Mouse (Mus musculus) right cerebral cortex, adult 18-20 months (tissue): ENCODE measurements at regions not wholly inside any gene's neighbourhood (a gene's known extent, or its start where the extent isn't known, plus 50 kb on each side); places are given as distances from the start of the nearest gene placed in this dataset.

Source experiments
- DNase-seq: peaks from one replicate; pipeline ENCODE4 v3.0.0; 2022; ENCODE audit warnings: mixed read lengths

DNA sequence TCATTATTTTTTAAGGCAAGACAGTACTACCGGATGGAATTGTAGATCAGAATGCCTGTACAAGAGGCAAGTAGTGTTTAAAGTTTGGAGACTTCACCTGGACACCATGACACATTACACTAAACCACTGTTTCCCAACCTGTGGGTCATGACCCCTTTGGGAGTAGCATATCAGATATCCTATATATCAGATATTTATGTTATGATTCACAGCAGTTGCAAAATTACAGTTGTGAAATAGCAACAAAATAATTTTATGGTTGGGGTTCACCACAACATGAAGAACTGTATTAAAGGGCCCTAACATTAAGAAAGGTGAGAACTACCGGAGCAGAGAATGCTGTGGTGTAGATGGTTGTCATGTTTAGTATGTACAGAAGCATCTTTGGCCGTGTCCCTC, 413.2 kb upstream of the Cd180 start:
- no peak for DNase-seq

DNA sequence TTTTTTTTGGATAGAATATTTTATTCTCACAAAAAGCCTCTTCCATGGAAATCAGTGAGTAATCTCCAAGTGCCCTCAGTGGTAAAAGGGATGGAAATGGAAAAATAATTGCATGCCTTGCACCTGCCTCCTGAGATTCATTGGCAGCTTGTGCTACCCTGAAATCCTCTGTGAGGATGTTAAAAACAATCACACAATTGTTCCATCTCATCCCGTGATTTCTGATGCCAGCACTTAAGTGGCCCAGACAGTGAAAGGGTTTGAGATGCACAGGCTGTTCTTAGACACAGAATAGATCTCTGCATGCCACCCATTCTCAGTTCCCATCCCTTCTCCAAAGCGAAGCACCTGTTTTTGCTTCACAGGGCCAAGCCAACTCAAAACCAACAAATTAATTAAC, 398.9 kb upstream of the Cd180 start:
- no peak for DNase-seq

DNA sequence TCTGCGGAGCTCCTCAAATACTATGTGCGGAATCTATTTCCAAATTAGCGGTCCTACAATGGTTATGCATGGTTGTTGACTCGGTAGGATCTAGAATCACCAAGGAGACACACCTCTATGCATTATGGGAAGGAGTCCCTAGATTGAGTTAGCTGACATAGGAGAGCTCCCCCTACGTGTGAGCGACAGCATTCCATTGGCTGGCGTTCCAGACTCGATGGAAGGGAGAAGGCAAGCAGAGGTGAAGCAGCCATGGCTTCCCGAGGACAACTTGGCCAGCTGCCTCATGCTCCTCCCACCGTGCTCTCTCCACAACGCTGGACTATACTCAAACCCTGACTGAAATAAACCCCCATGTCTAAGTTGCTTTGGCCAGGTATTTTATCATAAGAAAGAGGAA, 398.3 kb upstream of the Cd180 start:
- no peak for DNase-seq

DNA sequence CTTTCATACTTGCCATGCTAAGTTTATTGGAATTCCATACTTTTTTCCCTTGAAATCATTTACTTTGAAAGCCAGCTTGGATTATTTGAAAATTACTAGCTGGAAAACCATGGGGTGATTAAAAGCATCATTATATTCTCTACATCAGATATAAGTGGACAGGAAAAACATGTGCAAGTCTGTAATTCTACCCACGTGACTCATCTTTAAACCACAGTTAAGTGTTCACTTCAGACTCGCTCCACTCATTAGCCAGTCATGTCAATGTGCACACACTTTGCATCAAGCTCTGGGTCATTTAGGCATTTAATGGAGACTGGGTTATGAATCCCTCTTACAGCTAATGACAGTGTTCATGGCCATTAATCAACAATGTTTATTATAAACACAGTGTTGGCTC, 385.4 kb upstream of the Cd180 start:
- no peak for DNase-seq

DNA sequence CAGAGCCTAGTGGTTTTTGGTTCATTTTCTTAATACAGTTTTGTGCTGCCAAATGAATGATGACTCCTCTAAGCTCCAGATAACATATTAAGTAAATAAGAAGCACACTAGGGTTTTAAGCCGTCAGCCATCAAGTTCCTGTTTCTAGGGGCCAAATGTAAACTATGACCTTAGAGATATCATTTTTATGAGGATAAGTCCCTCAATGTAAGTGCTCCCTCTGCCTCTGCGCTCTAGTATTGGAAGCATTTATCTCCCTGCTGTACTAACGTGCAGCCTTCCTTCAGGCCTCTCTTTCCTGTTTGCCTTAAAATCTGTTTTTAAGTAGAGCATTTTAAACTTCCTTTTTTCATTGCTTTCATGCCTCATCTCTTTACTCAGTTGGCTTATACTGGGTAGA, 381.3 kb upstream of the Cd180 start:
- no peak for DNase-seq

DNA sequence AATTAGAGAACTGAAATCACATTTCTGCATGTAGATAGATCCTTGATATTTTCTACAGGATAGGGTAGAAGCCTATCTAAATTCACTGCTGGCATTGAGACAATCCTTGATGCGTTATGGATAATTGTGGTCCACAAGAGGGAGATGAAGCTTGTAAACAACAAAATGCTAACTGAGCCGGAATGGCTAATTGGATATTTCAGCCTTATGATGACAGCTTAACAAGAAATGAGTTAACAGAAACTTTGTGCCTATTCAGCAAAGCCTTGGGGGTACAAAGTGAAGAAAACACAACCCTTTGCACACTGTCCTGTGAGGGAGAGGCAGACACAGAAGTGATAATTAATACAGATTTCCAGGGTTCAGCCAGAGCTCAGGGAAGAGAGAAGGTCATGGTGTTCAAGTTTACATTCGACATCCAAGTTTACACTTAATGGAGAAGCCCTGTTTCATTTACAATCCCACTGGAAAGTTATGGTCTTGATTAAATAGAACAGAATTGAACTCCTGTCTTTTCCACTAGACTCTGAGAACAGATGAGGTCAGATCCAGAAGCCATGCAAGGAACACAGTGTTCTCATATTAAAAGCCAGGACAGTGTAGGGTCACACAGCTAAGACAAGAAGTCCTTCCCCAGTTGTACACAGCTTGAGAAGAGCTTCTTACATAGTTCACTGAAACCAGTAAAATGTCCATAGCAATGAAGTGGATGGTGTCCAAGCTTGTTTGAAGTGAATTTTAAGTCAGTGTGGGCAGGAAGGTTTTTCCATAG, 377.3 kb upstream of the Cd180 start:
- no peak for DNase-seq

DNA sequence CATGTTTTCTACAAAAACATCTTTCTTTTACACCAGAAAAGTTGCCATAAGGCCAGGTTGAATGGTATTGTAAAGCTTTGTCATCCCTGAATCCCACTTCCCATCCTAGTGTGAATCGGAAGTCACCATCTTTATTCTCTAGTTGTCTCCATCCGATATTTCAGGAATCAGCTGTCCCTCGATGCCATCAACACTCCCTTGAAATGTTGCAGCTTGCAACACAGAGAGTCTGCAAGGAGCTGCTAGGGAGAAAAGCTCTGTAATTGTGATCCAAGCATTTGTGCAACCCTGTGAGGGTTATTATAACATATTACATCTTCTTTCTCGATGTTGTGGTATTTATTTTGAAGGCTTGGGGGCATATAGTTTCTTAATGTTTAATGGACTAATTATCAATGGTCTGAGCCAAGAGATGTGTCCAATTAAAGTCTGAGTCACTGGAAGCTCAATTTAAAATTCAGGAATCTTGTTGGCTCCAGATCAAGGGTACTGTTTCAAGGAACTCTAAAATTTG, 374.4 kb upstream of the Cd180 start:
- no peak for DNase-seq

DNA sequence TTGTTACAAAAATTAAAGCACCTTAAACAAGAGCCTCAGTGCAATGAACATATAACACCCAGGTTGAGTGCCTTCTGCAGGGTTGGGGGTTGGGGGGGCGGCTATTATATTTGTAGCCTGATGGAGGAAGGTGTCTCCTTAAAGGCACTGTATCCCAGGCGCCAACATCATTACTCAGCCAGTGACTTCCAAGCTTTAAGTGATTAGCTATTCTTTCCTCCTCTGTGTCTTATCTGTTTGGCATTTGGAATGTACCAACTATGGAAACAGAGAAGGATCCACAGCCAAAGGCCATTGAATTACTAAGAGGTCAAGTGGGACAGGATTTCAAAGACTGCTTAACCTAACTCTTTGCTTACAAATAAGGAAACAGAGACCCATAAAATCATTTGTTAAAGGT, 373.9 kb upstream of the Cd180 start:
- DNase-seq: no peak

DNA sequence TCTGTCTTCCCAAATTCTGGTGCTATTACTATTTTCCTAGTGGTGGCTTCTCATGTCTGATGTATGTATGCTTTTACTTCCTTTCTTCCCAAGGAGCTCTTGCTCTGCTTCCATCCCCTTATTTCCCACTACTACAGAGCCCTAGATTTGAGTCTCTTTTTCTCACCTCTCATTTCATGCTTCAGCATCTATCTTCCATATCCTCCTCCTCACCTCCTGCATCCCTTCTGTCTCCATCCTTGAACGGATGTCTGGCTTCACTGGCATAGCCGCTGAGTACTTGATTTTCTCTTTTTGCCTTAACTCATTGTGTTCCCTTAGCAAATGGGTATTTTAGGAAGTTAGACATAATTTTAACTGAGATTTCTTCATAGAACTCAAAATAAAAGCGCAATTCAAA, 369.5 kb upstream of the Cd180 start:
- DNase-seq: peak; percentile 58

DNA sequence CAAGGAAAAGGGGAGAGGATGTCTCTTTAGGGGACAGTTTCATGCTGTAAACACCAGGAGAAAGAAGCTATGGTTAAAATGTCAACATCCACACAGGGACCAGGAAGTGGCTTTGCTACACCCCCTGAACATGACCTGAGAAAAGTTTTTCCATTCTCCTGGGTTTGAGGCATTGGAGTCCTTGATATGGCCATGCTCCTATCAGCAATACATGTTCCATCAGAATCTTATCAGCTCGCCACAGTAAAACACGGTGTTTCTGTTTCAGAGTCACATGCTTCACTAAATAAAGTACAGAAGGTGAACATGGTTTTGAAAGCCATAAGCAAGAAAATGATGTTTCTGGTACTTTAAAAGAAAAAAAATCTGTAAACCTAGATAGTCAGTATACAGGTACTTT, 367.4 kb upstream of the Cd180 start:
- DNase-seq: no peak

DNA sequence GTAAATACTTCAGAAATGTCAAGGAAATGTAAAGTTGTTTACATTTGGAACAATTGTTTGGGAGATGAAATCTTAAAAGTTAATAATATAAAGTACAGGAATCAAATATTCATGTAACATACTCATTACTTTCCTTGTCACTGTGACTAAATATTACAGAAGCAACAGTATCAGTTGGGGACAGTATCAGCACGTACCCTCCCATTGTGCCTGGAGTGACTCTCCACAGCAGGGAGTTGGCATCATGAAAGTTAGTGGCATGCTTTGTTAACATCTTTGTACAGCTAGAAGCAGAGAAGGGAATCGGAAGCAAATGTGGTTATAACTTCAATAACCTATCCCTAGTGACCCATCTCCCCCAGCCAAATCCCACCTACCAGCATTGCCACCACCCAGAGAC, 366.8 kb upstream of the Cd180 start:
- DNase-seq: no peak

DNA sequence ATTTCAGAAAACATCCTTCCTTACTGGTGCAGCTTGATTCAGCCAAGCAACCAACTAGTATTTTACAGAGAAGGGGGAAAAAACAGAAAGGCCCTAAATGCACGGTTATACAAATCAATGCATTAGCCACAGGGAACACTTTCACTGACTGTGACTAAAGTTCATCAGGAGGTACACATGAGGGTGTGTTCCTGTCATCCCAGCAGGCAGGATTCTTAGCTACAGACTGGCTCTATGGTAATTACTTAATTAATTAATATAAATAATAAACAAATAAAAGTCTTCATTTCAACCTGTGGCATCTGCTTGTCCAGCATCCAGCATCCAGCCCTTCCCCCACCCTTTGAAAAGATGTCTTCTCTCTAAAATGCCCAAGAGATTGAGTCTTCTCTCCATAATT, 359.7 kb upstream of the Cd180 start:
- no peak for DNase-seq

DNA sequence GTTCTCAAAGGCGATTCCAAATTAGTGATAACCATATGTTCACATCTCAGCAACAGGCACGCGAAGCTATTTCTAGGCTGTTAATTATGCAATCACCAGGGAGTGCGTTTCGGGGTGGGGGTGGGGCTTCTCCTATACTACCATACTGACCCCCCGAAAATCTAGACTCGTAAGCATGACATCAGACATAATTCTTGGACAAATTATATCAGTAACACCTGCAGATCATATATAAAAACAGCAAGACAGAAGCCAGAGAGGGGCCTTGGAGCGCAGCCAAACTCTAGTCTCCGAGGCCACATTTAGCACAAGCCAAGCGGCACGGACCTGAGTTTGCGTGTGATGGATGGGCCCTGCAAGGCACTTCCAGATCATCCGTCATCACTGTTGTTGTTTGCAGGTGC, 359.2 kb upstream of the Cd180 start:
- peak; percentile 24 for DNase-seq

DNA sequence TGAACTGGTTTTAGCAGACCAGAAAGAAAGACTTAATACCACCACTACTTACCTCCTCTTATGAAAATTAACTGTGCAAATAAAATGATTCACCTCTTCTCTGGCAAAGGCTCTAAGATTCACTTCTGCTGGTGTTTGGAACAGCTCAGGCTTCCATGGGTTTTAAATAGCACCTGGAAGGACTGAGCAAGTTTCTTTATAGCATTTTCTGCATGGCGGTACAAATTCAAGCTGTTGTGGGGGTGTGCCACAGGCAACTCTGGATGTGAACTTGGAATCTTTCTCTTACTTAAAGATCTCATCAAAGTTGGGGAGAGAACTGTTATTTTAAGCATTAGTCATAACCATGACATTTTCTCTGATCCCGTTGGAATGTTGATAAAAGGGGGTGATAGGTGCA, 350.1 kb upstream of the Cd180 start:
- peak; percentile 60 for DNase-seq

DNA sequence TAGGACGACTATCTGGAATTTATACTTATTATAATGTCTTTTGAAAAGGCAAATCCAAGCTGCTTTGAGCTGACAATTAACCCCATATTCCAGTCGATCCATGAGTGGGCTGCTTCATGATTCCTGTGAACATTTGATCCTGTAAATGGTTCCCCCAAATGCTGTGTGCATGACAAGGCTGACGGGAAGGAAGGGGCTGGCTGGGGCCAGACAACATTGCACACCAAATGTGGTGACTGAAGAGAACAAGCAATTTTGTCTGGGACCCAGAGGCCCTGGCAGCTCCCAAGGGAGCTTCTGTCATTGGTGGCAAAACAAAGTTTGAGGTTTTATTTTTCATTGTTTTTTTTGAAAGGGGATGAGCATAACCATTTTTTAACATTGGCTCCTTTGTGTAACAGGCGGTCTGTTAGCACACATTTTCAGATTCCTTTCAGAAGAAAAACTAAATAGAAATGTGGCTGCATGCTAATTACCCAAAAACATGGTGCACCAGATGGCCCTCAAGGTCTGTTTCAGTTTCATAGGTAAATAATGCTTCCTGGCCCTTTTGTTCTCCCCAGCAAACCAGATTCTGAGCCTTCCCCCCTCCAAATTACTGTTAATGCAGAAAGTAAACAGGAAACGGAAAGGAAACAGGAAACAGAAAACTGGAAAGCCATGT, 348.6 kb upstream of the Cd180 start:
- DNase-seq: peak; percentile 12

DNA sequence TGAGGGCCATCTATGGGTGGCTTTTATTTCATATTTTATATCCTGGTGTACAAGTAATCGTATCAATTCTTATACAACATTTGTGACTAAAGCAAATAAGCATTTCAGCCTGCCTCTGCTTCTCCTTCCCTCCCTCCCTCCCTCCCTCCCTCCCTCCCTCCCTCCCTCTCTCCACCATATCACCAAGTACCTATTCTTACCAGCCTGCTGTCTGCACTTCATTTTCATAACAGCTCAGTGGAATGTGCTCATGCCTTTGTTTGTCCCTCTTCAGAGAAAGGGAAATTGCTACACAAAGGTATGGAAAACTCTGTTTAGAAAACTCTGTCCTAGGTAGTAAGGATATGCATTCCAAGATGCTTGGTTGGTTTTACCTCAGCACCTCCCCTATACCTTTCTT, 343.9 kb upstream of the Cd180 start:
- no peak for DNase-seq

DNA sequence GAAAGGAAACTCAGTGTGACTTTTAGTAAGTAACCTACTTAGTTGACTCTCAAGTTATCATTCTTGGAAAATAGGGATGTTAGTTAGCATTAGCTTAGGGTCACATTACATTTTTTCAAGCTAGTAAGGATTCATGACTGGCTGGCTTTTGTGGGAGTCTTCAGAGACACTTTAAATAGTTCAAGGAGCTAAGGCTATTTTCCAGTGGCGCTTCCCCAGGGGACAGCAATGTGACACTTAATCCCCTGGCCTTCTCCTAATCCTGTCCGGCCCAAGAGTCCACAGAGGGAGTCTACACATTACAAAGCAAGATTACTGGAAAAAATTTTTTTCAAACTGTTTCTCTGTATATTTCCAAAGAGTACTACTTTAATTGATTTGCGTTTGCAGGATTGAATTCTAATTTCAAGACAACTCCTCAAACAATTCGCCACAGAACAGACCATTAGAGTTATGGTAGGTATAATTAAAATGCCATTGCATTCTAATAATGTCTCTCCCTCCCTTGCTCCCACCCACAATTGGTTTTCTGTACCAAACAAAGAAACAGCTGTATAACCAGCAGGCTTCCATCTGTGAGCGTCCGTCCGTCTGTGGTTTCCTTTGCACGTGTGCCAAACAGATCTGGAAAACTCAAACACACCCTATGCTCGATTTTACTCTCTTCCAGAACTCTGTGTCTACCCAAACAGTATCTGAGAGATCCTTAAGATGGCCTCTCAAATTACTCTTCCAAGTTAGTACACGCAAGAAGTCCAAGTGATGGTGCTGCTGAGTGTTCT, 341.1 kb upstream of the Cd180 start:
- no peak for DNase-seq

DNA sequence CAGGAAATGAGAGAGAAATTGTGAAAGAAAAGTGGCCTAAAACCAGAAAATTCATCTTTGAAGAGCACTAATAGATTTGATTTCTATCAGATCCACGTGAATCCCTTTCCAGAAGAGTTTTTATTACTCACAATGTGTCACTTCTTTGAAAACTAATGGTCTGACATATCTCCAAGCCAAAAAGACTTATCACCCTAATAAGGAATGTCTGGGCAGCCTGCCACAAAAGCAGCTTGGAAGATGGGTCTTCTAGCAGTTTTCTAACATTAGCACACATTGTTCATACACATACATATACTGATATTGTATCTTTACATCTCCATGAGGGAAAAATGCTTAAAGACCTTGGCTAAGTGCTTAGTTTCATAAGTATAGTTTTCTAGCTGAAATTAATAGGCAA, 337.8 kb upstream of the Cd180 start:
- no peak for DNase-seq

DNA sequence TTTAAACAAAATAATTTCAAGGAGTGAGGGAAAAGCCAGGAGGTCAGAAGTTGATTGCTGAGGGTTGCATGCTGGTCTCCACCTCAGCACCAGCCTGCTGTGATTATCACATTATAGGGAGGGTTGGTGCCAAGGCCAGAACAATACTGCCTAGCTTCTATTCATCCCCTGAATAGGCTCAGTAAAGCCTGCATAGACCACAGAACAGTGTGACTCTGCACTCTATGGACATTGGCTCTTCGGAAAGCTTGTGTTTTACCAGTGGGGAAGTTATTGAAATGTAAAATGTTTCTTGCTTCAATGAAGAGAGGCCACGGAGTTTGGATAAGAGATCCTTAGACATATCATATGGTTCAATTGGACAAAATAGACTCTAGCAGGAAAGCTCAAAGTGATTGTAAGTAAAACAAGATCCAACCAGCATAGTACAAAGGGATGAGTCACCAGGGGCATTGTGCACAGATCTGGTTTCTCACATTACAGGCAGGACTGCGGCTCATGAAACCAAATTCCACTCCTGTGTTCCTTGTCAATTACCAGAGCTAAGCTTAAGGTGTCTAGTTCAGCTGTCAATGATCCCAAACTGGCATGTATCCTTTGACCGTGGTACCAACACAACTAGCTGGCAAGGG, 320.8 kb upstream of the Cd180 start:
- DNase-seq: no peak

DNA sequence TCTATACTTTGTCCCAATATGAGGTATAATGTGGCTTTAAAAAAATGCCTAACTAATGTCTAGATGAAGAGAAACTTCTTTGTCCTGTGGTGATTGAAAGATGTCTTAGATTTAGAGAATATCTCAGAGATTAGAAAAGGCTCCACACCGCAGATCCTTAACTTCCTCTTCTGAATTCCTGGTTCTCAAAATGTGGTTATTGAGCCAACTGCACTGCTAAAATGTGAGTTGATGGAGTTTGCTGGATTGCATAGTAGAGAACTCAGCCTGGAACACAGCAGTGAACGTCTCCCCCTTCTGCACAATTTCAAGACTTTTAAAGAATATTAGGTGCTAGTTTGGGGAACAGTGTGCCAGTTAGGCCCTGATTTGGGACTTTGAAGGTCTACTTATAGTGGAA, 312.7 kb upstream of the Cd180 start:
- DNase-seq: no peak

DNA sequence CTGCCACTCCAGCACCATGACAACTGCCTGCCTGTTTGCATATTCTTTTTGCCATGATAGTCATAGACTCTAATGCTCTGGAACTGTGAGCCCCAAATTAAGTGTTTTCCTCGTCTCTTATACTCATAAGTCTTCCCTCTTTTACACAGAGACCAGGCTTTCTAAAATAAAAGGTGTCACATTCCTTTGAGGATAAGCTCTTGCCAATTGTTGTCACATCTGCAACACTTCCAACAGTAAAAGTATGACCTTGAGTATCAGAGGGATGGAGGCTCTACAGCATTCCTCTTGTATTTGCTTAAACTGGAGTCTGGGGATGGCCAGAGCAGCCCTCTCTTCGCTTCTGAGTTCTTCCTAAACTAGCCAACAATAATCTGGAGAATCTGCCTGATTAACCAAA, 301.4 kb upstream of the Cd180 start:
- DNase-seq: no peak

DNA sequence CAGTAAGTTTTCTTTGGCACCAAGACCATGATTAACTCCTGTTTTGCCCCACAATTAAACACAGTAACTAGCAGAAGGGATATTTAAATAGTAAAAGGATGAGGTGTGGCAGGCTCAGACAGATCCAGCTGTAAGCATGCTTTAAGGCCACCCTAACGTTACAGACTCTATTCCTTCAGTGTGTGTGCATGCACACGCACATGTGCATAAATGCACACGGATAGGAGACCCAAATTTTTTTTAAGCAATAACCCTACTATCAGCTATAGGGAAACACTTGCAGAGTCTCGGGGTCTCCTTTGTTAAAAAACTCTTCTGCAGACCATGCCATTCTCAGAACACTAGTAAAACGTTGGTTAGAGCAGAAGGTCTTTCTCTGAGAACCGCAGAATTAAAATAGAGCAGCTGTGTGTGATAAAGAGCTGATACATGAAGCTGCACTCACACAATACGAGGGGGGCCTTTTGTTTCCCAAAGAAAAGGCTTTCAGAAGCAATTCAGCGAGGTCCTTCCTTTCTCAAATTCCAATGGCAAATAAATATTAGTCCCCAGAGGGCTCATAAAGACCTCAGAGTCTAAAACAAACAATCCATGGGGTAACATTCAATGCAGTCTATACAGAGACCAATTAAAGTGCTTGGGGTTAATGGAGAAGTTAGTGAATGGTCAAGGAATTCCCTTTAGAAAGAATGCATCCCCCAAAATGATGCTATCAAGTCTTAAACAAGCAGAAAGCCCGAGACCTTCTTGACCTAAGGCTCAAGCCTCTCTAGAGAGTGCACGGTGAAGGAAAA, 300.3 kb upstream of the Cd180 start:
- no peak for DNase-seq

DNA sequence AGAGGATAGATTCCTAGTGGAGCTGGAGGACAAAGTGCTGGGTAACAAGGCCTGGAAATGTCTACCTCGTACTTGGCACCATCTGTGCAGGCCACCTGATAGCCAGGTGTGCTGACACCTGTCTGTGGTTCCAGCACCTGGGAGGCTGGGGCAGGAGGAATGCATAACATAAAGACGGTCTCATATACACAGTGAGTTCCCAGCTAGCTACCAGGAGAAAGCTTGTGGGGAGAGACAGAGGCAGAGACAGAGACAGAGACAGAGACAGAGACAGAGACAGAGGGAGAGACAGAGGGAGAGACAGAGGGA, 299.7 kb upstream of the Cd180 start:
- DNase-seq: no peak
